Mouse (Mus musculus) embryonic fibroblast, embryonic 13.5 days (primary cell): ENCODE data around the gene Opa3.

Experiments used
- CTCF ChIP-seq: IDR thresholded peaks from 2 replicates; pipeline ENCODE4 v1.5.1; 2011; ENCODE audit warnings: mild to moderate bottlenecking, control low read depth, low read length, moderate library complexity, borderline replicate concordance; ENCODE audit not compliant: insufficient read depth
- POLR2A ChIP-seq: IDR thresholded peaks from 2 replicates; pipeline ENCODE4 v1.6.1; 2011; ENCODE audit warnings: low read depth, mild to moderate bottlenecking, control low read depth, low read length, moderate library complexity

- peak; percentile 86 for TF ChIP-seq CTCF
- no peak for TF ChIP-seq POLR2A
These were observed 49.0 kb upstream of the Opa3 start for GRCm38 (mm10) chr7:19179173-19179572.
